Mouse (Mus musculus): Measurements from ENCODE around the gene Hoxa3.

DNA sequence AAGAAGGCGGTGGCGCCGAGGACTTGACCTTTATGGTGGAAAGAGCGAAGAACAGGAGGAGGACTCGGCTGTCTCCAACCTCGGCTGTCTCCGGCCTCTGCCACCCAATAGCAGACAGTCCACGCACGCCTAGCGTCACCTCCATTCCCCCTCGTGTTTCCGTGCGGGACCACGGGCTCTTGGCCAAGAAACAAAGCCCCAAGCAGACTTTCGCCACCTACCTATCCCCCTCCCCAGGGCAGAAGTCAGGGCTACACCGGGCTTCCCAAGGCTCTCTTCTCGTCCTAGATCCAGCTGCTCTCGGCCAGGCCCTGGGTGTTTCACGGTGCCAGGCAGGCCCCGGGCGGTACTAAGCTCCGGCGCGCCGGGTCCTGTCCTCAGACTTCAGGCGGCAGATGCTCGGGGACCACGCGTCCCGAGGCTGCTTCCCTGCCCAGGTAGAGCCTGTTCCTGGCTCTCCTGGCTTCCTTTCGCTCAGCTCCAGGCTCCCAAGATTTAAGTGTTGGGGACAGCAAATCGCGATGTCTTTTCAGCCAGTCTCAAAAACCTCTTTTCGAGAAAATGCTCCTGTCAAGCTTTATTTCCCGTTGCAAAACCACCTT lies 39.7 kb upstream of the Hoxa3 start:
- no peak for TF ChIP-seq POLR2A (IDR thresholded peaks at IDR 0.05; ENCODE audit: borderline replicate concordance, low read depth, low read length)
- TF ChIP-seq CTCF (IDR thresholded peaks at IDR 0.05; ENCODE audit: low read depth, low read length), result no peak
